Mouse (Mus musculus): ENCODE results near the gene Zfp629. TPM values are rescaled to one million over a fixed set of nuclear protein-coding genes. Genes with fewer than 3 reads are reported as not detected.
"Not testable (repeated sequence)": the region's sequence is repeated elsewhere in the genome, so short reads cannot be mapped to it uniquely, and the experiment has no call there.

Gene Zfp629
- polyA plus RNA-seq, 1 experiment: 6.3 TPM

DNA sequence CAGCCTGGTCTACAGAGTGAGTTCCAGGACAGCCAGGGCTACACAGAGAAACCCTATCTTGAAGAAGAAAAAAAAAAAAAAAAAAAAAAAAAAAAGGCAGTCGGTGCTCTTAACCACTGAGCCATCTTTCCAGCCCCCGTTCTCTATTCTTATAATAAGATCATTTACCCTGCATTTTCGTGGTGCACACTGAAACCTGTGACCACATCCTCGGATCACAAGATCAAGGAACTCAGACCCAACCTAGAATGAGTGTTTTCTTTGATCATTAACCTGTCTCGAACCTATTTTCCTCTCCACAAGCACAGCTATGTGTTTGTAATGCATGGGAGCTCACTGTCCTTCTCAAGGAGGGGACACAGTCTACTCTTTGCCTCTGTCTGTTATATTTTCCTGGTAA lies 13.0 kb upstream of the Zfp629 start:
- H3ac ChIP-seq (ENCODE audit: control insufficient read depth, insufficient read length): no peak overlapping the region
- no peaks in the 10 kb centered on the region for H3K79me2 ChIP-seq (ENCODE audit: control insufficient read depth, insufficient read depth)
- TF ChIP-seq CEBPB (IDR thresholded peaks at IDR 0.05; ENCODE audit: insufficient read depth, poor library complexity, severe bottlenecking): no peak
- no peak for TF ChIP-seq TCF3 (IDR thresholded peaks at IDR 0.05; ENCODE audit: insufficient read length, low read depth)
- peaks cover 16% of the 10 kb centered on the region for H3K27me3 ChIP-seq (ENCODE audit: control insufficient read depth, insufficient read depth, insufficient read length)
- H3K4me3 ChIP-seq: no peak overlapping the region
- H3K36me3 ChIP-seq (ENCODE audit: control insufficient read depth, insufficient read depth): no peaks in the 10 kb centered on the region
- no peak overlapping the region for H3K4me2 ChIP-seq (ENCODE audit: low read depth)

DNA sequence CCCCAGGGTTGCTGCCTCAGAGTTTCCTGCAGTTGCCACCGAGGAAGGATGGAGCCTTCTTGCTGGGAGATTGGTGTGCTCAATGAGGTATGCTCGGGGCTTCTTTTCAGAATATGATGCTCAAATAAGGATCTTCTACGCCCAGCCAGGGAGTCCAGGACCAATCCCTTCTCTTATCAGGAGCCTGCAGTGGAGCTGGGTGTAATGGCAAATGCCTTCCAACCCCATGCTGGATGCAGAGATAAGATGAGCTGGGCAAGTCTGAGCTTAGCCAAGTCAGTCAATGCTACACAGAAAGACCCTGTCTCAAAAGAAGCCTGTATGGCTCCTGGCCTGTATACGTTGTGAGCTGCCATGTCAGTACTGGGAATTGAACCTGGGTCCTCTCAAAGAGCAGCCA lies 10.9 kb upstream of the Zfp629 start:
- Histone ChIP-seq H3K36me3 (ENCODE audit: control insufficient read depth, insufficient read depth) (no peaks in the 10 kb centered on the region), H3K27me3 (ENCODE audit: control insufficient read depth, insufficient read depth, insufficient read length) (peaks cover 16% of the 10 kb centered on the region), H3ac (ENCODE audit: control insufficient read depth, insufficient read length) (no peak overlapping the region), H3K4me3 (no peak overlapping the region), H3K79me2 (ENCODE audit: control insufficient read depth, insufficient read depth) (no peaks in the 10 kb centered on the region), H3K4me2 (ENCODE audit: low read depth) (no peak overlapping the region)
- no peak for TF ChIP-seq TCF3 (IDR thresholded peaks at IDR 0.05; ENCODE audit: insufficient read length, low read depth)
- TF ChIP-seq E2F4 (IDR thresholded peaks at IDR 0.05; ENCODE audit: insufficient read depth): no peak
- no peak for TF ChIP-seq REST (IDR thresholded peaks at IDR 0.05; ENCODE audit: insufficient read depth, insufficient read length)
- TF ChIP-seq MYOG (IDR thresholded peaks at IDR 0.05; ENCODE audit: control insufficient read depth in 1 of 3, insufficient read depth in 1 of 3, insufficient read length in 2 of 3, low read depth in 2 of 3): no peak
- no peak for TF ChIP-seq POLR2AphosphoS2 (IDR thresholded peaks at IDR 0.05; ENCODE audit: insufficient read length, low read depth)
- TF ChIP-seq CEBPB (IDR thresholded peaks at IDR 0.05; ENCODE audit: insufficient read depth, poor library complexity, severe bottlenecking): no peak
- TF ChIP-seq USF1 (IDR thresholded peaks at IDR 0.05; ENCODE audit: low read depth): no peak
- no peak for TF ChIP-seq TCF12 (IDR thresholded peaks at IDR 0.05; ENCODE audit: insufficient read depth, poor library complexity, severe bottlenecking)
- no peak for TF ChIP-seq SRF (IDR thresholded peaks at IDR 0.05; ENCODE audit: control insufficient read depth, insufficient read length, low read depth)
- no peak for TF ChIP-seq MYOD1 (IDR thresholded peaks at IDR 0.05; ENCODE audit: control insufficient read depth in 1 of 3, insufficient read length in 2 of 3, low read depth in 2 of 3)
- TF ChIP-seq MAX (IDR thresholded peaks at IDR 0.05; ENCODE audit: low read depth): no peak
- TF ChIP-seq POLR2A (IDR thresholded peaks at IDR 0.05; ENCODE audit: insufficient read length, low read depth): no peak

DNA sequence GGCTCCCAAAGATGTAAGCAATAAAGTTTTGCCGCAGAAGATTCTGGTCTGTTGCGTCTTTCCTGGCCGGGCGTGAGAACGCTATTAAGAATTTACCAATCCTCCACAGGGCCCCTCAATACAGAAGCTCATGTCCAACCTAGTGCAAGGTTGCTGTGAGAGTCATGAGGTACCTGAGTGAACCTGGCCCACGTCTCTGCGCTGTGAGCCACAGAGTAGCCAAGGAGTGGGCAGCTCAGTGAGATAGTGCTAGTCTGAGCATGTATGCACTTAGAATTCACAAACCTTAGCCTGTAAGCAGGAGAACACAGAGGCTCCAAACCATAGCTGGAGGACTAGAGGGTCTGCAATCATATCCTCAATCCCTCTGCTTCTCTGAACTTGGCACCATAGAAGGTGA lies 10.4 kb upstream of the Zfp629 start:
- Histone ChIP-seq H3K4me3 (no peak overlapping the region), H3K27me3 (ENCODE audit: control insufficient read depth, insufficient read depth, insufficient read length) (peaks cover 16% of the 10 kb centered on the region), H3K4me2 (ENCODE audit: low read depth) (no peak overlapping the region), H3ac (ENCODE audit: control insufficient read depth, insufficient read length) (no peak overlapping the region), H3K79me2 (ENCODE audit: control insufficient read depth, insufficient read depth) (no peaks in the 10 kb centered on the region), H3K36me3 (ENCODE audit: control insufficient read depth, insufficient read depth) (no peaks in the 10 kb centered on the region)
- TF ChIP-seq POLR2AphosphoS2 (IDR thresholded peaks at IDR 0.05; ENCODE audit: insufficient read length, low read depth) (no peak), REST (IDR thresholded peaks at IDR 0.05; ENCODE audit: insufficient read depth, insufficient read length) (no peak), TCF3 (IDR thresholded peaks at IDR 0.05; ENCODE audit: insufficient read length, low read depth) (no peak), MYOG (IDR thresholded peaks at IDR 0.05; ENCODE audit: control insufficient read depth in 1 of 3, insufficient read depth in 1 of 3, insufficient read length in 2 of 3, low read depth in 2 of 3) (no peak), USF1 (IDR thresholded peaks at IDR 0.05; ENCODE audit: low read depth) (no peak), MAX (IDR thresholded peaks at IDR 0.05; ENCODE audit: low read depth) (no peak), MYOD1 (IDR thresholded peaks at IDR 0.05; ENCODE audit: control insufficient read depth in 1 of 3, insufficient read length in 2 of 3, low read depth in 2 of 3) (no peak), CEBPB (IDR thresholded peaks at IDR 0.05; ENCODE audit: insufficient read depth, poor library complexity, severe bottlenecking) (no peak), POLR2A (IDR thresholded peaks at IDR 0.05; ENCODE audit: insufficient read length, low read depth) (no peak)

DNA sequence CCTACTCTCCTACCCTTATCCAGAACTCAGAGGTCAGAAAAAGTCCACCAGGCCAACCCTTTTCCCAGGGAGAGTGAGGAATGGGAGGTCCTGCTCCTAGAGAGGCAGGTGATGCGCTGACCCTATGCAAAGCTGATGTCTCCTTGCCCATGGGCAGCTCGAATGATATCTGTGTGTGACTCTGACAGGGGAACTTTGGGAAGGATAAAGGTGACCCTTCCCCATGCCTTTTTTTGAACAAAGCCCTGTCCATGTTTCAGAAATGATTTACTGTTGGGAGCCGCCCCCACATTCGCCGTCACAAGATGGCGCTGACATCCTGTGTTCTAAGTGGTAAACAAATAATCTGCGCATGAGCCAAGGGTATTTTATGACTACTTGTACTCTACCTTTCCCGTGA lies 2.8 kb upstream of the Zfp629 start:
- H3K79me2 ChIP-seq (ENCODE audit: control insufficient read depth, insufficient read depth); H3K4me3 ChIP-seq; H3K36me3 ChIP-seq (ENCODE audit: control insufficient read depth, insufficient read depth); H3ac ChIP-seq (ENCODE audit: control insufficient read depth, insufficient read length); H3K4me2 ChIP-seq (ENCODE audit: low read depth); H3K27me3 ChIP-seq (ENCODE audit: control insufficient read depth, insufficient read depth, insufficient read length): not testable (repeated sequence)

DNA sequence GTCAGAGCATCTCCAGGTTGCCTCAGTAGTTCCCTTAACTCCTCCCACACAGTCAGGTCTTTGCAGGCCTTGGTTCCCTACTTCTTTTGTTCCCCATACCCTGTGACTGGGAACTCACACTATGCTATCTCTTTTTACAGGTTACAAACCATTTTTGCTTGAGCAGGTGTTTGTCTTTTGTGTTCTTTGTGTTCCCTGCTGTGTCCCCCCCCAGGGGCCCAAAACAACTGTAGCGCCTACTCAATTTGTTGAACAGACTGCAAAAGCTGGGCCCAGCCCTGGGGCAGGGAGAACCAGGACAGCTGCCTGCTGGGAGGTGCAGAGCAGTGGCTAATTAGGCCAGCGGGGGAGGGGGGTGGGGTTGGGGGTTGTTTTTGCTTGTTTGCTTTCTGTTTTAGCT lies 2.4 kb upstream of the Zfp629 start:
- no peak overlapping the region for H3ac ChIP-seq (ENCODE audit: control insufficient read depth, insufficient read length)
- H3K36me3 ChIP-seq (ENCODE audit: control insufficient read depth, insufficient read depth): no peaks in the 10 kb centered on the region
- no peak overlapping the region for H3K4me3 ChIP-seq
- no peak for TF ChIP-seq REST (IDR thresholded peaks at IDR 0.05; ENCODE audit: insufficient read depth, insufficient read length)
- no peak for TF ChIP-seq POLR2AphosphoS2 (IDR thresholded peaks at IDR 0.05; ENCODE audit: insufficient read length, low read depth)
- no peak for TF ChIP-seq CEBPB (IDR thresholded peaks at IDR 0.05; ENCODE audit: insufficient read depth, poor library complexity, severe bottlenecking)
- TF ChIP-seq TCF12 (IDR thresholded peaks at IDR 0.05; ENCODE audit: insufficient read depth, poor library complexity, severe bottlenecking): no peak
- TF ChIP-seq MYOD1 (IDR thresholded peaks at IDR 0.05; ENCODE audit: control insufficient read depth in 1 of 3, insufficient read length in 2 of 3, low read depth in 2 of 3): no peak
- no peak for TF ChIP-seq POLR2A (IDR thresholded peaks at IDR 0.05; ENCODE audit: insufficient read length, low read depth)
- no peak for TF ChIP-seq MAX (IDR thresholded peaks at IDR 0.05; ENCODE audit: low read depth)
- no peak for TF ChIP-seq MYOG (IDR thresholded peaks at IDR 0.05; ENCODE audit: control insufficient read depth in 1 of 3, insufficient read depth in 1 of 3, insufficient read length in 2 of 3, low read depth in 2 of 3)
- TF ChIP-seq SRF (IDR thresholded peaks at IDR 0.05; ENCODE audit: control insufficient read depth, insufficient read length, low read depth): no peak
- no peak for TF ChIP-seq TCF3 (IDR thresholded peaks at IDR 0.05; ENCODE audit: insufficient read length, low read depth)
- no peak for TF ChIP-seq USF1 (IDR thresholded peaks at IDR 0.05; ENCODE audit: low read depth)
- TF ChIP-seq E2F4 (IDR thresholded peaks at IDR 0.05; ENCODE audit: insufficient read depth): no peak
- H3K27me3 ChIP-seq (ENCODE audit: control insufficient read depth, insufficient read depth, insufficient read length): no peaks in the 10 kb centered on the region
- no peak overlapping the region for H3K4me2 ChIP-seq (ENCODE audit: low read depth)
- peaks cover 9% of the 10 kb centered on the region for H3K79me2 ChIP-seq (ENCODE audit: control insufficient read depth, insufficient read depth)

Measured in myocyte (in vitro differentiated cells).